Mouse (Mus musculus) E14TG2a.4 (cell line): Measurements from ENCODE around the gene Nfyb.

Experiments
- CTCF ChIP-seq: conservative IDR thresholded peaks from 2 replicates; pipeline ENCODE4 v1.5.1; 2014; ENCODE audit warnings: low read length
- POU5F1 ChIP-seq: IDR thresholded peaks from 2 replicates; pipeline ENCODE4 v1.6.1; 2014; ENCODE audit warnings: low read length, borderline replicate concordance

DNA sequence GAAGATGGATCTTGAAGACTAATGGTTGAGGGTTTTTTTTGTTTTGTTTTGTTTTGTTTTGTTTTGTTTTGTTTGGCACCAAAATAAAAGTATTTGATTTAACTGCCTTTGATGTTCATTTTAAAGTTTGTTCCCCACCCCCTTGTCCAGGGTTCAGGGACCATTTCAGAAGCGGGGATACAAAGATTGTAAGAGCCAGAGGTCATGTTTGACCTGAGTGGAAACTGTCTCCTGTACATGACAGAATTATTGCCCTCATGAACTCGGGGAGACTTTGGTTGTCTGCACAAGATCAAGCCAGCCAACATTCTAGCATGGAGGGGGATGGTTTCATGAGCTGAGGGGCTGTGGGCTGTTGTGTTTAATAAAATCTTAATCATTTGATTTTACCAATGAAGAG is 28.4 kb upstream of the Nfyb start:
- no peak for TF ChIP-seq CTCF
- no peak for TF ChIP-seq POU5F1
